18 mouse cellular contexts compared by ENCODE assay signal in the genomic region with DNA sequence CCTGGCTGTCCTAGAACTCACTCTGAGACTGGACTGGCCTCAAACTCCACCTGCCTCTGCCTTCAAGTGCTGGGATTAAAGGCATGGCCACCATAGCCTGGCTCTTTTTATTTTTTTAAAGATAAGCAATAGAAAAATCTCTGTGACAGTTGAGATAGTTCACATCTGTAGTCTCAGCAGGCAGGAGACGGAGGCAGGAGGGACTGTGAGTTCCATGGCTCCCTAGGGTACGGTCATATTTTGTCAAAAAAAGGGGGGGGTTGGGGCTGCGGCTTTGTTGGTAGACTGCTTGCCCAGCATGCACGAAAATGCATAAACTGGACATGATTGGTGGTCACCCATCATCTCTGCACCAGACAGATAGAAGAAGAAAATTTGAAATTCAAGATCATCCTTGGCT. TPM values are rescaled to one million over a fixed set of nuclear protein-coding genes. Genes with fewer than 3 reads are reported as not detected.
"Had no signal": no experiment of that assay in that cellular context is flagged by ENCODE, and none has a peak within 500 bp of the region (broad histone marks: within the 10 kb centered on the region; RNA-seq: fewer than 3 reads in every experiment).

No protein-coding gene starts in this region.

- ATAC-seq: liver, embryonic 12.5 days had no signal

- H3K9ac ChIP-seq: liver, embryonic 12.5 days; liver, embryonic 15.5 days had no signal

- H3K36me3 ChIP-seq: limb, embryonic 10.5 days; limb, embryonic 13.5 days; liver, embryonic 12.5 days; liver, embryonic 15.5 days had no signal

- H3K4me3 ChIP-seq: limb, embryonic 10.5 days; limb, embryonic 13.5 days; liver, embryonic 12.5 days; liver, embryonic 15.5 days; megakaryocyte, embryonic 14.5 days had no signal

- H3K27me3 ChIP-seq: limb, embryonic 13.5 days; liver, embryonic 12.5 days; liver, embryonic 15.5 days had no signal

- H3K9me3 ChIP-seq: limb, embryonic 10.5 days; limb, embryonic 13.5 days; liver, embryonic 12.5 days; liver, embryonic 15.5 days had no signal

- H3K4me2 ChIP-seq: limb, embryonic 13.5 days; liver, embryonic 12.5 days; liver, embryonic 15.5 days; midbrain, embryonic 11.5 days had no signal

- H3K27ac ChIP-seq: limb, embryonic 13.5 days; liver, embryonic 12.5 days; liver, embryonic 15.5 days; macrophage; stomach, postnatal 0 days had no signal

- DNase-seq: liver; midbrain, embryonic 14.5 days; right cerebral cortex, postnatal 14 days; thymus, adult 2 months; thymus, postnatal 14 days had no signal

RNA-seq across cellular contexts. Expression of a gene that starts 6.3 kb away (rescaled TPM):
- total RNA-seq: layer of hippocampus, adult 18-20 months; layer of hippocampus, postnatal 14 days; left cerebral cortex, postnatal 14 days had no signal
- polyA plus RNA-seq: limb, embryonic 10.5 days; limb, embryonic 13.5 days; lung, embryonic 16.5 days; macrophage; midbrain, embryonic 11.5 days; midbrain, embryonic 14.5 days; neural tube, embryonic 14.5 days had no signal
